Mouse (Mus musculus): ENCODE results near the gene Lsamp.

GRCm38 (mm10) chr16:42059927-42060326, 2075.8 kb downstream of the Lsamp start:
- TF ChIP-seq MEF2A (IDR thresholded peaks at IDR 0.05; ENCODE audit: borderline replicate concordance, low read depth, low read length), result no peak
- no peak for TF ChIP-seq POLR2A (IDR thresholded peaks at IDR 0.05; ENCODE audit: low read depth, low read length)
- TF ChIP-seq CTCF (conservative IDR thresholded peaks at IDR 0.05 in 1 of 2, IDR thresholded peaks at IDR 0.05 in 1 of 2; ENCODE audit: low read depth in 2 of 2, low read length in 2 of 2), result no peak
- TF ChIP-seq BHLHE40 (IDR thresholded peaks at IDR 0.05; ENCODE audit: low read depth, low read length), result no peak
- no peak for TF ChIP-seq TBP (conservative IDR thresholded peaks at IDR 0.05; ENCODE audit: low read depth, low read length)
- TF ChIP-seq EP300 (IDR thresholded peaks at IDR 0.05; ENCODE audit: low read length), result no peak
- no peak for TF ChIP-seq USF1 (IDR thresholded peaks at IDR 0.05; ENCODE audit: low read depth, low read length)
- TF ChIP-seq MAX (IDR thresholded peaks at IDR 0.05; ENCODE audit: low read length), result no peak
- TF ChIP-seq ZC3H11A (IDR thresholded peaks at IDR 0.05; ENCODE audit: low read depth, low read length), result no peak
- no peak for TF ChIP-seq MAFK (IDR thresholded peaks at IDR 0.05; ENCODE audit: insufficient replicate concordance, low read length)
- no peak for TF ChIP-seq MXI1 (IDR thresholded peaks at IDR 0.05; ENCODE audit: low read depth, low read length)
- no peak for TF ChIP-seq GABPA (IDR thresholded peaks at IDR 0.05; ENCODE audit: insufficient replicate concordance, low read depth, low read length)
- no peak for TF ChIP-seq CHD2 (IDR thresholded peaks at IDR 0.05; ENCODE audit: low read length)
- no peak for TF ChIP-seq HCFC1 (IDR thresholded peaks at IDR 0.05; ENCODE audit: low read depth, low read length)
